Mouse (Mus musculus): ENCODE results near the gene Kcnj1. TPM values are rescaled to one million over a fixed set of nuclear protein-coding genes. Genes with fewer than 3 reads are reported as not detected.

Gene Kcnj1
- total RNA-seq, 2 experiments from 2014 or later = not detected

DNA sequence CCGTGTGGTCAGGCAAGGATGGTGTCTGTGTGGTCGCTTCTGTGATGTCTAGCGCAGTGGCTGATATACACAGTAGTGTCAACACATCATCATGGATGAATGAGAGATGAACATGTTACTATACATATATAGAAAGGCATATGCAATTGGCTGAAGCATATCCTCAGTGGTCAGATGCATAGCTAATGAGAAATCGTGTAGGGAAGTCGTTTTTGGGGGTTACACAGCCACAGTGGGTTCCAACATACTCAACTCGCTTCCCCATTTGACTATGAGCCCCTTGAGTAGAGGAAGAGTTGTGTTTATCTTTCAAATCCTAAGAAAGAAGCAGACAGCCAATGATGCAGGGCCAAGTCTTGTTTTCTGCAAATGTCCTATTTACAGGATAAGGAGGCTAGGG, 20.4 kb downstream of the Kcnj1 start:
- peak; percentile 42 for ATAC-seq (replicated peaks; ENCODE audit: poor library complexity, severe bottlenecking)

DNA sequence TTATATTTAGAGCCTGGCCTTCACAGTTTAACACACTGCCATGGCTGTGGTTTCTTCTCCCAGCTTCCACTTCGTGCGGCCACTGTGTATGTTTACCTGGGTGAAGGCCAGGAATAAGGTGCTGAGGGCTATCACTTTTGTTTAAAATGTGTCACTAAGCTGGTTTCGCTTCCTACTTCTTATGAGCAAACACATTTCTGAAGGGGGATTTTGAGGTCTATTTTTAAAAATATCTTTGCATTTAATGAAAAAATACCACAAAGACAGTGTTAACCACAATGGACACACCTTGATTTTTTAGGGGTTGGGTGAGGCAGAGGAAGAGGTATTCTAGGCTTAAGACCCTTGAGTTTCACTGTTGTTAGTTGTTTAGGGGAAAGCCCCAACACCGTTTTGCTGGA, 22.5 kb downstream of the Kcnj1 start:
- 0 out of 2 replicates have a peak, but pooled peaks have one; percentile 7 for ATAC-seq (replicated peaks; ENCODE audit: poor library complexity, severe bottlenecking)

DNA sequence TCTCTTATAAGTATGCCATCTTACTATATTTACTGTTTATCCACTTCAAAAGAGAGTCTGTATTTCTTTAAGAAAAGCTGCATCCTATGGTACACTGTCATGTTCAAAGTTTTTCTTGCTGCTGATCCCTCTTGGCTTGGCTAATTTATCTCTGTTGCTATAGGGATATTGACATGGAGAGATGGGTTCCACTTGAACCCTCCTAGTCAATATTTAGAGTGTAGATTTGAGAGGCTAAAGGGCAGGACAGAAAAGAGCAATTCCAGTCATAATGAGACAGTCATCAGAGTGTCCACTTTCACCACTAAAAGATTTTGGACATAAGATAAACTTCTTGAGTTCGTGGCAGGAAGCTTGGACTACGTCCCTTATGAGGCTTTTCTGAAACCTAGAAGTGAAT, 27.9 kb downstream of the Kcnj1 start:
- ATAC-seq (replicated peaks; ENCODE audit: poor library complexity, severe bottlenecking) = no peak

DNA sequence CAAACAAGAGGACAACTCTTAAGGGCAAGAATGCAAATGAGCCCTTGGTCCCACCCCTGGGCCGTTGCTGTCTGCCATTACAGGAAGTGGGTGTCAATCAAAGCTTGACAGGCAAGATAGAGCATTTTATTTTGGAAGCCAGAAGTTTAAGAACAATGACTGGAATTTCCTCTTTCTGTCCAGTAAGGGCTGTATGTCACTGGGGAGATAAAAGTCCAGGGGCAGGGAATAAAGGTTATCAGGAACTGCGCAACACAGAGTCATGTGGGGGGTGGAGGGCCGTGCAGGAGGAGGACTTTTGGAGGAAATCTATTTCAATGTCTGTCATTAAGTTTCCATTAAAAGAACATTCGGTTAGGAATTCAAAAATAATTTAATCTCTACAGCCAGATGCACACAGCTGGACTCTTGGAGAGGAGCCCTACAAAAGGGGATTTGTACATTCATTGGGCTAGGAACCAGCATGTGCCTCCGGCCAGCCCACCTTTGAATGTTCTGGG, 28.4 kb downstream of the Kcnj1 start:
- peak; percentile 28 for ATAC-seq (replicated peaks; ENCODE audit: poor library complexity, severe bottlenecking)

DNA sequence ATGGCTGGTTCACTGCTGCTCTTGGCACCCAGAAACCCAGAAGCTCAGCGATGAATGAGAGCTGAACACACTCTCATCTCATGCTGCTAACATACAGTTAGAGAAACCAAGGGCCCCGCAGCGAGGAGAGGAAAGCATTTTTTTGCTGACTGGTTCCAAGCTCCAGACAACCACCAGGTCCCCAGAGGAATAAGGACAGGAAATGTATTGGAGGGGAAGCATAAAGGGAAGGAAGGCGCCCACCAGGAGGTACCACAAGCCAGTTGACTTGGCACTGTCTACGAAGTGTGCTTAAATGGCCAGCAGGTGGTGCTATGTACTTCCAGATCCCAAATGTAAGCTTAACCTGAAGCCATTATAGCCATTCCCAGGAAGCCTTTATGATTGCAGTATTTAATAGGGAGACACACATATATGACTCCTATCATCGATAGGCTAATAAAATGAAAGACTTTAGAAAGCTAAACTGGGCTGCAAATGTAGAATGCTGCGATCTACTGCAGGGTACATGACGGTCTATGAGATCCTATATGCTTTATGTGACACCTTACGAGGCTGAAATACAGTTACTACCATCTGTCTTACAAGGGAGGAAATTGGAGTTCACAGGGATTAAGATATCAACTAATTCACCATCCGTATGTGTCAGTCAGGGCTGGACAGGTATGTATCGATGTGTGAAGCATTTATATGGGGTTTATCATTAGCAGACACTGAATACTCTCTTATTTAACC, 33.1 kb downstream of the Kcnj1 start:
- ATAC-seq (replicated peaks; ENCODE audit: poor library complexity, severe bottlenecking) = peak; percentile 73

DNA sequence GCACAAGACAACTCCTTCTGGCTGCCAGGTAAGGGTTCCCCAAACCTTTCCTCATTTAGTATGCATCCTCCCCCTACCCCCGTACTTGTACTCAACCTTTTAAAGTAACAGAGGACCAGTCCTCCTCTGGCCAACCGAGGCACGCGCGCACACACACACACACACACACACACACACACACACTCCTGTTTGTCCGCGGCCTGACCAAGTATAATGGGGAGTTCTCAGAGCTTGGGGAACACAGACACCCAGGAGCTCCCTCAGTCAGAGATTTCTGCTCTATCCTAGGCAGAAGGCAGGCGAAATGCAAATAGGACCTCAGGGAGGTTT, 36.4 kb downstream of the Kcnj1 start:
- ATAC-seq (replicated peaks; ENCODE audit: poor library complexity, severe bottlenecking) = no peak

DNA sequence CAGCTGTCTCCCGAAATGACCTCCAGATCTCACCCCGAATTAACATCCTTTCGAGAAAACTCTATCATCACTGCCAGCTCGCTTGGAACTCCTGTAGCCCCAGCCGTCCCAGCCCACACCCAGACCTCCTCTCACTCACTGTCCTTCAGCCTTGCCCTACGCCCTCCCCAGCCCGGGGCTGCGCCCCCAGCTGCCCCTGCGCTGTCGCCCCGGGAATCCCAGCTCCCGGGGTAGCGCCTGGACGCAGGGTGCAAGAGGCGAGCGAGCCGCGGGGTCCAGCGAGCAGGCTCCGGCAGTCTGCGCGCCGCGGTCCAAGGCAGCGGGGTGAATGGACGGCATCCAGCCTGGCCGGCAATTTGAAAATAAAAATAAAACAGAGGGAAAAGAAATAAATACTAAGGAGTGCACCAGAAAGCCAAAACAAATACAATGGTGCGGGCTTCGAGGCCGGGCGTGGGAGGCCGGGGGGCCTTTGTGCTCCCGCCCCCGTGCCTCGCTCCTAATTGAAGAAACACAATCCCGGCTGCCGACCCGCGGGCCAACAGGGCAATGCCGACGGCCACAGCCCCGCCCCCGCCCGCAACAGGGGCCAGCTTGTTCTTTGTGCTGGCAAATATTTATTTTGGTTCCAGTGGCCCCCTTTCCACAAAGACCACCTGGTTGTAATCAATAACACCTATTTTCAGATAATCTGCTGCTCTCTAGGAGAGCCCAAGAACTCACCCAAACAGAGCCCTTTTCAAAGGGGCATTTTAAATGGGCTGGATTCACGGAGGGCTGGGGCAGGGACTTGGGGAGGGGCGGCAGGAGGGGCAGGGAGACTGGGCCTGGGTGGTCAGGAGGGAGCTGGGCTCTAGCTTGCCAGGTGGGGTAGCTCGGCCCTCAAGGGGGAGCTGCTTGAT, 37.0 kb downstream of the Kcnj1 start:
- ATAC-seq (replicated peaks; ENCODE audit: poor library complexity, severe bottlenecking) = peak; percentile 41; the same call in 1 of the 2 replicates

DNA sequence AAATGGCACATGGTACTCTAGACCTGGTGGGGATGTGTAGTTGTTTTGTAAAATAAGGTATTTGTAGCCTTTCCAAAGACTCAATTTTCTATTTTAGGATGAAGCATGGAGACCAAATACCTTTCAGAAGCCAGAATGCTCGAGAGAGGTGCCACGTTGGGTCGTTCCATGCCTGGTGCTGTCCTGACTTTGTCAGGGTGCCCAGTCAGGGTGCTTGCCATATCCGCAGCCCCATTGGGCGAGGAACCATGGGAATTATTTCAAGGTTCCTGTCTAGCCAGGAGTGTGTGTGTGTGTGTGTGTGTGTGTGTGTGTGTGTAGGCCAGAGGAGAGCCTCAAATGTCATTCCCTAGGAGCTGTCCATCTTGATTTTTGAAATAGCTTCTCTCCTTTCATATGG, 38.4 kb downstream of the Kcnj1 start:
- ATAC-seq (replicated peaks; ENCODE audit: poor library complexity, severe bottlenecking) = no peak

DNA sequence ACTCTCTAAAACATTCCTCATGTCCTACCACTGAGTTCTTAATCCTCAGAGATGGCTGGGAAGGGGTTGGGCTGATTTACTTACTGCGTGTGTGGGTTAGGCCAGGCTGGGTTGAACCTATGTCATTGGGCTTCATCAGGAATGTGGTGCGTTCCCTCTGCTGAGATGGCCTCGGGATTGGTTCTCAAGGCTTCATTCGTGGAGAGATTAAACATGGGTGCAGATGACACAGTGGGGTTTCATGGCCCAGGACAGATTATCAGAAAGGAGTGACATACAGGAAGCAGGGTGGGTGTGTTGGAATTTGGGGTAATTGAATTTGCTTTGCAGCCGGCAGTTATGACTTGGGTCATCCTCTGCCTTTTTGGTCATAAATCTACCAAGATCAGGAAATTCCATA, 39.2 kb downstream of the Kcnj1 start:
- no peak for ATAC-seq (replicated peaks; ENCODE audit: poor library complexity, severe bottlenecking)

DNA sequence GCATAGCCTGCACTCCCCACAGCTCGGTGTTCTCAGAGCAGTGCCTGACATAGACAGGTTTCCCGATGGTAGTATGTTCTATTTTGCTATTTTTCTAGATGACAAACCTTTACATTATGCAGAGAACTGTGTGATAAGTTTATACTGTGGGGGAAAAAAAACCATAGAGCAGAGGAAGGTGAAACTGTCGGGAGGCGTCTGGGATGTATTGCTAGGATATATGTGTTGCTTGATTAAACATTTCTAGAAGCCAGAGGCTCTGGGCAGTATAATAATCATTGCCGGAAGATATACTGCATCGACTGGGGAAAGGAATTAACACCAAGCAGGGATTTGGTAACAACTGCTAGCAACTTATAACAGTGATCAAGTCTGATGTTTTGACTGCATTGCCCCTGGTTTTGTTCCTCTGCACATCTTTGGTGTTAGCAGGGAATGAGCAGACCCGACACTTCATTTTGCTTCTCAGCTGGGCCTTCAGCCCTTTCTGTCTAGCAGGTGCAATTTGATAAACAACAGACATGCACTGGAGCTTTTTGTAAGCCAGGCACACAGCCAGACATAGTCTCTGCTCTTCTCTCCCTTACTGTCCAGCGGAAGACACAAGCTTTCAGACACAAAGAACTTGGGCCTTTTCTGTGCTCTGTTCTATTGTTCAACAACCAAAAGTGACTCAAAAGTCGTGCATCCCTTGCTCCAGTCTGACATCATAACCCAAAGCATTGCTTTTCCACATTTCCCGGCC, 40.7 kb downstream of the Kcnj1 start:
- ATAC-seq (replicated peaks; ENCODE audit: poor library complexity, severe bottlenecking) = no peak

DNA sequence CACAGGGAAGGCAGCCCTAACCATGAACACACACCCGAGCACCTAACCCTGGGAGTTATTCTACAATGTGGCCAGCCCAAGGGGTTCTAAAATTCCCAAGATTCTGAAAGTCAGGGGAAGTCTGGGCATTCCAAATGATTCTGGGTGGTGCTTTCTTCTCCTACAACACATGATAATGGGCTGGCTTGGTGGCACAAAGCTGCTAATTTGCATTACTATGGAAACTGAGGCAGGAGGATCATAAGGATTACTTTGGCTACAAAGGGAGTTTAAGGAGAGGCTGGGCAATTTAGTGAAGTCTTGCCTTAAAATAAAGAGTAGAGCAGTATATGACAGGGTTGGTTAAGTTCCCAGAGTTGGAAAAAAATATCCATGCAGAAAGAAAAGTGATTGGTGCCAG, 42.7 kb downstream of the Kcnj1 start:
- ATAC-seq (replicated peaks; ENCODE audit: poor library complexity, severe bottlenecking) = no peak

DNA sequence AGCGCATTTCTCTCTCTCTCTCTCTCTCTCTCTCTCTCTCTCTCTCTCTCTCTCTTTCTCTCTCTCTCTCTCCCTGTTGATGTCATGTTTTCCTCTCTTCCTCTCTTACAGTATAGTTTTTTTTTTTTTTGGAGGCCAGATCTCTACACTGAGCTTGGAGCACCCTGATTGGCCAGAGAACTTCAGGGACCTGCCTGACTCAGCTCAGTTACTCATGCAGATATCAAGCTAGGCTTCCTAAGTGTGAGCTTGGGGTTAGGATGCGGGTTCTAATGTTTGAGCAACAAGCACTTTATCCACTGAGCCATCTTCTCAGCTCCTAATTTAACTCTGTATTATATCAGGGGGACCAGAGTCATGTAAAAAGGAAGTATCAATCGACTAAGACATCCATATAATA, 43.7 kb downstream of the Kcnj1 start:
- no peak for ATAC-seq (replicated peaks; ENCODE audit: poor library complexity, severe bottlenecking)

DNA sequence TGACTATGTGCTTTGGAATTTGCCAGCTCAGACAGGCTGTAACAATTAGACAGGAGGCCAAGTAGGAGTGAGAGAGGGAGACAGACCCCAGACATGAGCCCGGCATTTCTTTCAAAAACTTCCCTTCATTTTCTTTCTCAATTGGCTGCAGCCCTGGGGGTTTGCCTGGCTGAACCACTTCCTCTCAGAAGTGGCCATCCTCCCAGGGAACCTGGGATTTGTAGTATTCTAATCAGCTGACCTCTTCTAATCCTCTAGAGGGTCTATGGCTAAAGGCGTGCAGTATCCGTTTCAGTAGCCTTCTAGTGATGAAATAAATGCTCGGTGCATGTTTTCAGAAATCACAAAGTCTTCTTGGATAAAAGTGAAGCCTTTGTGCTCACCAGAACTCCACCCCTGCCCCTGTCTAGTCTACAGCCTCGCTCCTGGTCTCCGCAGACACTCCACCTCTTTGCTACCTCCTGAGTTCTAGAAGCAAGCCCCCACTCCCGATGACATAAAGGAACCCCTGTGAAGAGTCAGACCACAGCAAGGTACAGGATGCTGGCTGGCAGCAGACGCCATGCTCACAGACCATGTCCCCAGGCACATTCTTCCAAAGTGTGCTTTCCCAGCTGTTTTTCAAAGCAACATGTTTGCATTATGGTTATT, 45.3 kb downstream of the Kcnj1 start:
- no peak for ATAC-seq (replicated peaks; ENCODE audit: poor library complexity, severe bottlenecking)

DNA sequence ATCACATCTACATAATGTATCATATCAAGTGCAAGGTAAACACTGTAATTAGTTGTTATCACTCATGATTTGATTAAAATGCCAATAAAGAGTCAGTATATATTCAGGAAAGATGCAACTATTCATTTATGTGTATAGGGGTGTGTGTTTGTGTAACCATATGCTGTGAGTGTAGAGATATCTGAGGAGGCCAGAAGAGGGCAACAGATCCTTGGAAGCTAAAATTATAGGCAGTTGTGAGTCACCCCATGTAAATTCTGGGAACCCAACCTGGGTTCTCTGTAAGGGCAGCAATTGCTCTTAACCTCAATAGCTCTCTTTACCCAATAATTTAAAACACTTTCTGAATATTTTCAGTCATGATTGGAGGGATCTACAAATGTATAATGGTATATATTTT, 48.4 kb downstream of the Kcnj1 start:
- no peak for ATAC-seq (replicated peaks; ENCODE audit: poor library complexity, severe bottlenecking)

DNA sequence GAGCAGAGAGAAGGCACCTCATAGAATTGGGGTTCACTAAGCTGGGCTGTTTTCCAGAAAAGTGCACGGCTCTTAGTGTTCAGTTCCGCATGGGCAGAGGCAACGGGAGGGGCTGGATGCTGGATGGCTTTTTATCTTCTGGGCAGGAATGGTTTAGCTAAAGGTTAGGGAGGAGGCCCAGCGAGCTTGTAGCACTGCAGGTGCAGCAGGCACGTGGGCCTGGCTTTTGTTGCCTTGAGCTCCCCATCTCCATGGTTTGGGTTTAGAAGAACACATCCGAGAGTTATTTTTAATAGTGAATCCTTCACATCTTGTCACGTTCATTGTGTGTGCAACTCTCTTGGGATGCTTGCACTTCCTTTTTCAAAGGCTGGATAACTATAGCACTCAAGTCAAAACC, 53.0 kb downstream of the Kcnj1 start:
- no peak for ATAC-seq (replicated peaks; ENCODE audit: poor library complexity, severe bottlenecking)

DNA sequence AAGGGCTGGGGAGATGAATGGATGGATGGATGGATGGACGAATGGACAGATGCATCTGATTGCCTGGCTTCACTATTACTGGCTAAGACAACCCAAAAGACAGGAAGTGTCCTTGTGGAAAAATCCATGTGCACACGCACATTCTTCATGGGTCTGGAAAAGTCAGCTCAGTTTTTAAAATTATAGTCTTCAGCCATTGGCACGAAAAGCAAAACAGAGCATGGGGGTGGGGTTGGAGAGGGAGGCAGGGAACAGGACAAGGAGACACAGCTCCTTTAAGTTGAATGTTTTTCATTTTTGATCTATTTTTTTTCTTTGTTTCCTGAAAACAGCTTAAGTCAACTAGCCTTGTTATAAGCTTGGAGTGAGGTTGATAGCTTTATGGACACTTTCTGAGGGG, 58.8 kb downstream of the Kcnj1 start:
- no peak for ATAC-seq (replicated peaks; ENCODE audit: poor library complexity, severe bottlenecking)

DNA sequence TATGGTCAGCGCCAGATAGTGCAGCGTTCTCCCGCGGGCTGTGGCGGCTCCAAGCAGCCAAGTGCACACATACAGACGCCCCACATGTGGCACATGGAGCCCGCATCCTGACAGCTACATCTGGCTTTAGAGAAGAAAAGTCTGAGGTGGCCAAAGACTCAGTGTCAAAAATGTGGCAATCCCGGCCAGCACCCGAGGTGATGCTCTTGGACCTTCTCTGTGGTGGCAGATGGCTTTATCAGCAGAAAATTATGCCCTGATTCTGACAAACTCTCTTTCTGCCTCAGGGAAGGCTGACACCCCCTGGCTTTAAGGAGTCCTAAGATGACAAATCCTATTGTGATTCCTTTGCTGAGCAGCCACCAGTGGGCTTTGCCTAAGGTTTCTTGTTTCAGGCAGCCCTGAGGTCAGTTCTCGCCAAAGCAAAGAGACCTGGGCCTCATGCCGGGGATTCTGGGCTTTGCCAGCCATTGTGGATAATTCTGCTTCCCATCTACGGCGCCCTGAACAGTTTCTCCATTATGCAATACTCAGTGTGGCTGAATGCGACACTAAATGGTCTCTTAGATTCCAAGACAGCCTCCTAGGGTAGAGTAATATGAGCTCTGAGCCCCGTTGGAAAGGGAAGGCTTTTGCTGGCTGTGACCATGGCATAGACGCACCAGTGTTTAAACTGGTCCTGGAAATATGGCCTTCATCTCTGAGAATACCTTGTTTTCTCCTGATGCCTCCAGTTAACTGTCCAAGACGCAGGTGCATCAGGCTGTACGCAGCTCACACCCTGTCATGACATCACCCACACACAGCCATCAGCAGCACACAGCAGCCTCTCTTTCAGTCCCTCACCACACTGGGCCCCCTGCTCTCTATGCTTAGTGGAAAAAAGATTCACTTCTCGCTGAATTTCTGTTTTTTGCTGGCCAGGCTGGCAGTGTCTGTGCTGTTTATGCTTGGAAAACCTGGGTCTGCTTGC, 62.2 kb downstream of the Kcnj1 start:
- no peak for ATAC-seq (replicated peaks; ENCODE audit: poor library complexity, severe bottlenecking)

DNA sequence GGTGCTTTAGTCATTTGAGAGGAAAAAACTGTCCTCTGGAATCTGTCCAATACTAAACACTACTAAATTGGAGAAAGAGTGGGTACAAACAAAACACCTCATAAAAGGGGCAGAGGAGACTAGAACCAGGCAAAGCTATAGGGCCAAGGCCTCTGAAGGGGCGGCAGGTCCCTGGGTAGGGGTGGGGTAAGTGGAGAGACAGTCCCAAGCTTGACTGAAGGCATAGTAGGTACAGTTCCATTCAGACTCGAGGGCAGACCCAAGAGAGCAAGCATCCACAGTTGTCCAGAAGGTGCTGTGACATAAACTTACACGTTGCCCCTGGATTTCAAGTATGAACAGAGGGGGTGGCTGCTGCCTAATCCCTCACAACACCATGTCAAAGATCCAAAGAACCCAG, 70.8 kb downstream of the Kcnj1 start:
- ATAC-seq (replicated peaks; ENCODE audit: poor library complexity, severe bottlenecking) = no peak

DNA sequence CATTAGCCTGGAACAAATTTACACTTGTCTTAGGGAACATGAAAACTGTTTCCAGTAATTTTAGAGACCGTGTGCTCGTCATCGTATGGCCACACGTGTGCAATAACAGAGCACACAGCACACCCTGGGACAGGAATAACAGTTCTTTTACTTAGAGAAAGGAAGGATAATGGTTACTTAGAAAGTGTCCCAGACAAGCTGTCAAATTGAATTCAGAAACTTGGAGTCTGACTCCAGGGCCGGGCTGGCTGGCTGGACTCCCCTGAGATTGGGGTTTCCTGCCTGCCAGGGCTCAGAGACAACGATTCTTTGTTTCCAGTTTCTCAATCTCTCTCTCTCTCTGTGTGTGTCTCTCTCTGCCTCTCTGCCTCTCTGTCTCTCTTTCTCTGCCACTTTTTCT, 71.5 kb downstream of the Kcnj1 start:
- no peak for ATAC-seq (replicated peaks; ENCODE audit: poor library complexity, severe bottlenecking)

All from granulocyte monocyte progenitor cell, adult 5-6 weeks (primary cell).